Mouse (Mus musculus) activated CD4-positive, CD25-positive, alpha-beta regulatory T cell, adult 4 months (primary cell): ENCODE measurements around the gene Sdk2. TPM values are rescaled to one million over a fixed set of nuclear protein-coding genes. Genes with fewer than 3 reads are reported as not detected.

Experiments used
- ATAC-seq: one replicate; pipeline ENCODE4 v1.8.0; 2017
- polyA plus RNA-seq, 2 experiments: library from polyadenylated mRNA; unstranded; fragments of 100-300 nt; shearing (Covaris generic); gene quantifications; one replicate each; pipeline ENCODE4 v1.2.1; 2017

The Sdk2 gene
- polyA plus RNA-seq, 2 experiments from 2014 or later, result not detected

- no peak for ATAC-seq
These were observed 22.5 kb downstream of the Sdk2 start for GRCm38 (mm10) chr11:114044373-114044772.

- no peak for ATAC-seq
These were observed 23.3 kb downstream of the Sdk2 start for GRCm38 (mm10) chr11:114043530-114043929.

- no peak for ATAC-seq
These were observed 26.3 kb downstream of the Sdk2 start for GRCm38 (mm10) chr11:114040391-114041035.

- no peak for ATAC-seq
These were observed 28.8 kb downstream of the Sdk2 start for GRCm38 (mm10) chr11:114038036-114038435.

GRCm38 (mm10) chr11:114031491-114031890 is 35.4 kb downstream of the Sdk2 start:
- ATAC-seq, result no peak

- ATAC-seq, result no peak
These were observed 36.6 kb downstream of the Sdk2 start for GRCm38 (mm10) chr11:114030214-114030613.

- ATAC-seq, result no peak
These were observed 38.3 kb downstream of the Sdk2 start for GRCm38 (mm10) chr11:114028512-114028911.

GRCm38 (mm10) chr11:114028021-114028420 is 38.8 kb downstream of the Sdk2 start:
- ATAC-seq, result no peak

GRCm38 (mm10) chr11:114025056-114025455 is 41.8 kb downstream of the Sdk2 start:
- ATAC-seq, result no peak

- ATAC-seq, result no peak
These were observed 42.9 kb downstream of the Sdk2 start for GRCm38 (mm10) chr11:114023965-114024364.

- no peak for ATAC-seq
These were observed 44.7 kb downstream of the Sdk2 start for GRCm38 (mm10) chr11:114022166-114022565.

- ATAC-seq, result no peak
These were observed 47.8 kb downstream of the Sdk2 start for GRCm38 (mm10) chr11:114019087-114019486.

- no peak for ATAC-seq
These were observed 49.9 kb downstream of the Sdk2 start for GRCm38 (mm10) chr11:114016889-114017392.

- no peak for ATAC-seq
These were observed 50.5 kb downstream of the Sdk2 start for GRCm38 (mm10) chr11:114016108-114016888.

GRCm38 (mm10) chr11:114011523-114011922 is 55.3 kb downstream of the Sdk2 start:
- no peak for ATAC-seq

- no peak for ATAC-seq
These were observed 61.0 kb downstream of the Sdk2 start for GRCm38 (mm10) chr11:114005879-114006278.

GRCm38 (mm10) chr11:114004651-114005050 is 62.2 kb downstream of the Sdk2 start:
- ATAC-seq, result no peak

GRCm38 (mm10) chr11:114003195-114003594 is 63.7 kb downstream of the Sdk2 start:
- ATAC-seq, result no peak

GRCm38 (mm10) chr11:114000051-114000450 is 66.8 kb downstream of the Sdk2 start:
- ATAC-seq, result no peak

- ATAC-seq, result no peak
These were observed 68.1 kb downstream of the Sdk2 start for GRCm38 (mm10) chr11:113998702-113999101.

- no peak for ATAC-seq
These were observed 72.9 kb downstream of the Sdk2 start for GRCm38 (mm10) chr11:113993921-113994320.

GRCm38 (mm10) chr11:113992894-113993293 is 74.0 kb downstream of the Sdk2 start:
- no peak for ATAC-seq

GRCm38 (mm10) chr11:113991886-113992285 is 75.0 kb downstream of the Sdk2 start:
- no peak for ATAC-seq

- no peak for ATAC-seq
These were observed 76.4 kb downstream of the Sdk2 start for GRCm38 (mm10) chr11:113990466-113990865.
